Mouse (Mus musculus) intestine, postnatal 0 days (tissue): ENCODE data around the gene Sqor. TPM values are rescaled to one million over a fixed set of nuclear protein-coding genes. Genes with fewer than 3 reads are reported as not detected.

Source experiments
- ATAC-seq: fragments of 200-750 bp; cut with Nextera tagmentation; 2 replicates; pipeline ENCODE4 v1.8.0; 2017; ENCODE audit warnings: mild to moderate bottlenecking, moderate TSS enrichment, moderate library complexity
- H3K27ac ChIP-seq: fragments of 300-500 bp; sonication (generic); 2 replicates; pipeline ENCODE4 v1.5.1; 2014; ENCODE audit warnings: mild to moderate bottlenecking, low read depth, low read length, moderate library complexity
- H3K27me3 ChIP-seq: fragments of 300-500 bp; sonication (generic); replicated peaks from 2 replicates; pipeline ENCODE4 v1.6.1; 2014; ENCODE audit warnings: low read length, mixed read lengths; ENCODE audit not compliant: control insufficient read depth, insufficient read depth
- H3K36me3 ChIP-seq: fragments of 300-500 bp; sonication (generic); 2 replicates; pipeline ENCODE4 v1.6.1; 2014; ENCODE audit warnings: mild to moderate bottlenecking, moderate library complexity; ENCODE audit not compliant: control insufficient read depth, insufficient read depth
- H3K4me1 ChIP-seq: fragments of 300-500 bp; sonication (generic); replicated peaks from 2 replicates; pipeline ENCODE4 v1.6.1; 2014; ENCODE audit warnings: antibody characterized with exemption, low read length, mixed read lengths; ENCODE audit not compliant: control insufficient read depth, insufficient read depth
- H3K4me2 ChIP-seq: fragments of 300-500 bp; sonication (generic); replicated peaks from 2 replicates; pipeline ENCODE4 v1.6.1; 2014; ENCODE audit warnings: low read depth, mild to moderate bottlenecking, moderate library complexity
- H3K4me3 ChIP-seq: fragments of 300-500 bp; sonication (generic); 2 replicates; pipeline ENCODE4 v1.5.1; 2014; ENCODE audit warnings: low read depth, low read length
- H3K9ac ChIP-seq: fragments of 300-500 bp; sonication (generic); 2 replicates; pipeline ENCODE4 v1.6.1; 2014; ENCODE audit warnings: mild to moderate bottlenecking, low read depth, low read length
- H3K9me3 ChIP-seq: fragments of 300-500 bp; sonication (generic); 2 replicates; pipeline ENCODE4 v1.6.1; 2016; ENCODE audit warnings: mixed run types; ENCODE audit not compliant: control insufficient read depth
- CTCF ChIP-seq: sonication (generic); IDR thresholded peaks from 2 replicates; pipeline ENCODE4 v1.5.1; 2016; ENCODE audit warnings: low read depth, mild to moderate bottlenecking, control low read depth, antibody characterized with exemption, moderate library complexity
- WGBS: fragments of 180-500 bp; shearing (Covaris S2); extraction: QIAGEN DNeasy Blood & Tissue Kit; methylation state at CpG from one replicate; pipeline ENCODE4 v1.1.7; 2014; 5-methylcytosine and 5-hydroxymethylcytosine counted together
- polyA plus RNA-seq: library from polyadenylated mRNA; unstranded; fragments of >200 nt; fragmentation: Nextera tagmentation; extraction: Ambion mirVana; gene quantifications from 2 replicates; pipeline ENCODE4 v1.2.1, GENCODE M21; 2015

Gene Sqor
- polyA plus RNA-seq, 1 experiment from 2014 or later, result 62.2 TPM

DNA sequence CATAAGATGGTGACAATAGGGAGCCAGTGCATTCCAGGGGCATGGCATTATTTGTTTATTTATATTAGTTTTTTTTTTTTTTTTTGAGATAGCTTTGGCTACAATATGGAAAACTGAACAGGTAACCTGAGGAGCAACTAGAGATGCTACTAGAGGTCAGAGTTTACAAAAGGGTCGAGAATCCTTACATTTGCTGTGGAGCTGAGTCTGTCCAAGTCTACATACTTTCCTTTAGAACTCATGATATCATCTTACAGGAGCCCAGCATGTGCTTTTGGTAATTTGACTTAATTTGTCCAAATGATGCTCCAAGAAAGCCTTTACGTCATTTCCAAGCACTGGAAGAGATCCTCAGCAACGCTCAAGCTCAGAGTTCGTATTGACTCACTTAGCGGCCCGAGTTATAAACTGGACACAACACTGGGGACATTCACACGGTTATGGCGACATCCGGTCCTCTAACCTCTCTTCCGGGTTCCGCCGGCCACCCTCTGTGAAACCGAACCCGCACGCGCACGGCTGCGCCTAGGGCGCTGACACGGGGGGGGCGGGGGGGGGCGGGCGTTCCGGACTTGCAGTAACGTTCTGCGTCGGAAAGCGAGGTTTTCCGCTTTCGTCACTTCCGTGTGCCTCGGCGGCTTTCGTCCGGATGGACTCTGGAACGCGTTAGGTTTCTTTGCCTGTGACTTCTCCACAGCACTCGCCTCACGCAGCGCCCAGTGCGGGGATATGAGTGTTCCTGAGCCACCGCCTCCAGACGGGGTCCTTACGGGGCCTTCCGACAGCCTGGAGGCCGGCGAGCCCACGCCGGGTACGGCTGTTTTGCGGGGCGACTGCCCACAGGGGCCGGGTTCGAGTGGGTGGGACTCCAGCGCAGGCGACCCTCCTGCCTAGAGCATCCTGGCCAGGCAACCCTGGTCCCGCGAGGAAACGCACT, 26.9 kb upstream of the Sqor start, which contains the start of gene Bloc1s6:
TSS of gene Bloc1s6 (plus strand) at position 610 of the 937 bp plus-strand sequence.
- Histone ChIP-seq H3K27me3 (no peaks in the 10 kb centered on the region), H3K4me3 (peak within 1 kb of the TSS; percentile 86), H3K4me2 (peak within 1 kb of the TSS; percentile 85), H3K9ac (peak within 1 kb of the TSS; percentile 88), H3K27ac (peak within 1 kb of the TSS; percentile 95), H3K4me1 (peaks cover 13% of the 10 kb centered on the region; the same call in 1 of the 2 replicates), H3K36me3 (peaks cover under 1% of the 10 kb centered on the region; the same call in 1 of the 2 replicates), H3K9me3 (no peaks in the 10 kb centered on the region)
- ATAC-seq, result peak; percentile 92
- under 1% methylated on average over 53 of the region's 59 CpGs for WGBS
- no peak for TF ChIP-seq CTCF

DNA sequence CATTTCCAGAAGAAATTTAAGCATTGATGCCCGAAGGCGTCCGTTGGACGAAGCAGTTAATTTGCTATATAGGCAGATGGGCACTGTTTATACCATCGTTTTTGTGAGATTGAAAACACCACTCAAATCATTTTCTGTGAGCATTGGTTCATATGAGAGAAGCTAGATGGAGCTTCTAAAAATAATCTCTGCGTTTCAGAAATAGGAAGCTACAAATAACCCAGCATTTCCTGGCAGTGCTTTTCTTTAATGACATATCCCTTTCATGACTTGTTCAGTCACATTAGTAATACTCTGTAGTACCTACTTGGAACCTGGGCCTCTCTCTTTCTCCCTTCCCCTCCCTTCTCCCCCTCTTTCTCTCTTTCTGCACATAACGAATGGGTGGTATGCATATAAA, 26.0 kb upstream of the Sqor start:
- Histone ChIP-seq H3K4me2 (peak overlapping the region; percentile 85), H3K4me1 (peaks cover 13% of the 10 kb centered on the region; the same call in 1 of the 2 replicates), H3K27ac (peak overlapping the region; percentile 95; the same call in 1 of the 2 replicates), H3K27me3 (no peaks in the 10 kb centered on the region), H3K9ac (peak overlapping the region; percentile 88), H3K4me3 (peak overlapping the region; percentile 86), H3K36me3 (peaks cover 5% of the 10 kb centered on the region; the same call in 1 of the 2 replicates), H3K9me3 (no peaks in the 10 kb centered on the region)
- 19% methylated on average over 7 of the region's 7 CpGs for WGBS
- no peak for ATAC-seq
- TF ChIP-seq CTCF, result no peak

- H3K4me3 ChIP-seq, result no peak overlapping the region
- H3K4me2 ChIP-seq, result no peak overlapping the region
These were observed 18.6 kb upstream of the Sqor start for GRCm38 (mm10) chr2:122746461-122746860.

DNA sequence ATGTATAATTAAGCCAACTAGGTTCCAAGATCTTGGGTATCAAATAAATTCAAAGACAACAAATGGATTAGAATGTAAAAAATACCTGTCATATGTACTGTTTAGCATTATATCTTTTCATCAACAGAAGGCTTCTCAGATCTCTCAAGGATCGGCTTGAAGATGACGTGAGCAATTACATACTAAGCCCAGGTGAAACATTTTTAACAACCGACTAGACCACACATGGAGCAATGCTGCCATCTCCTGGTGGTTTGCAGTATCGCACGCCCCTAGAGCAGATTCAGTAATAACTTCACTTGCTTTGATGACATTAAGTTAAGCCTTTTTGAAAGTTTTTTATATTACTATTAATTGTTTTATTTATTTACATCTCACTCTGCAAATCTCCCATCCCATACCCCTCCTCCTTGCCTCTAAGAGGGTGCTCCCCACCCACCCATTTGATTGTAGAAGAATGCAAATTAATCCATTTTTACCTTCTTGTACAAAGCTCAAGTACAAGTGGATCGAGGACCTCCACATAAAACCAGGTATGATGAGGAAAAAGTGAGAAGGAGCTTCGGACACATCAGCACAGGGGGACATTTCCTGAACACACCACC, 11.2 kb upstream of the Sqor start:
- ATAC-seq, result no peak
- WGBS, result 16% methylated on average over 7 of the region's 7 CpGs
- TF ChIP-seq CTCF, result peak; percentile 97

More at GRCm38 (mm10) chr2:122746461-122746860, 18.6 kb upstream of the Sqor start:
- no peaks in the 10 kb centered on the region for H3K27me3 ChIP-seq
- ATAC-seq, result no peak
- TF ChIP-seq CTCF, result no peak
- H3K4me1 ChIP-seq, result no peaks in the 10 kb centered on the region
- no peaks in the 10 kb centered on the region for H3K9me3 ChIP-seq
- 78% methylated on average over 9 of the region's 9 CpGs for WGBS
- H3K36me3 ChIP-seq, result peaks cover 42% of the 10 kb centered on the region
- H3K9ac ChIP-seq, result no peak overlapping the region
- no peak overlapping the region for H3K27ac ChIP-seq

DNA sequence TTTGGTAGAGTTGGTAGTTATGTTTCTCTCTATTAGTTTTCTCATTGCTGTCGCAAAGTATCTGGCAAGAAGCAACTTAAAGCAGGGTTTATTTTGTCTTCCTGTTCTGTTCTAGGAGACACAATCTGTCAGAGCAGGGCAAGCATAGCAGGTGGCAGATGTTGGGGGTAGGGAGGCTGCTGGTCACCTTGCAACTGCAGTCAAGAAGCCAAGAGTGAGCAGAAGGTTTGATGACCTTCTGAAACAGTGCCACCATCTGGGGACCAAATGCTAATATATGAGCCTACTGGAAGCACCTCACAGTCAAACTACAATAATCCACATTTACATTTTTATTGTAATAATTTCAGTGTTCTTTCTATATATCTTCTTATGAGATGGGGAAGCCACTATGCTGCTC, 5.2 kb upstream of the Sqor start:
- TF ChIP-seq CTCF, result peak; percentile 12; the same call in 1 of the 2 replicates
- ATAC-seq, result no peak
- Histone ChIP-seq H3K27me3 (no peaks in the 10 kb centered on the region), H3K27ac (no peak overlapping the region), H3K9ac (no peak overlapping the region), H3K4me3 (no peak overlapping the region), H3K4me2 (no peak overlapping the region), H3K4me1 (no peaks in the 10 kb centered on the region; the same call in 1 of the 2 replicates), H3K36me3 (no peaks in the 10 kb centered on the region), H3K9me3 (no peaks in the 10 kb centered on the region)
- WGBS, result 90% methylated on average over 1 of the region's 1 CpGs

More for the DNA sequence above, 11.2 kb upstream of the Sqor start:
- no peaks in the 10 kb centered on the region for H3K4me1 ChIP-seq
- no peak overlapping the region for H3K4me2 ChIP-seq
- no peak overlapping the region for H3K27ac ChIP-seq
- 0 out of 2 replicates have a peak, but pooled peaks cover under 1% of the 10 kb centered on the region for H3K36me3 ChIP-seq
- no peak overlapping the region for H3K9ac ChIP-seq
- H3K9me3 ChIP-seq, result no peaks in the 10 kb centered on the region
- H3K4me3 ChIP-seq, result no peak overlapping the region
- H3K27me3 ChIP-seq, result no peaks in the 10 kb centered on the region

DNA sequence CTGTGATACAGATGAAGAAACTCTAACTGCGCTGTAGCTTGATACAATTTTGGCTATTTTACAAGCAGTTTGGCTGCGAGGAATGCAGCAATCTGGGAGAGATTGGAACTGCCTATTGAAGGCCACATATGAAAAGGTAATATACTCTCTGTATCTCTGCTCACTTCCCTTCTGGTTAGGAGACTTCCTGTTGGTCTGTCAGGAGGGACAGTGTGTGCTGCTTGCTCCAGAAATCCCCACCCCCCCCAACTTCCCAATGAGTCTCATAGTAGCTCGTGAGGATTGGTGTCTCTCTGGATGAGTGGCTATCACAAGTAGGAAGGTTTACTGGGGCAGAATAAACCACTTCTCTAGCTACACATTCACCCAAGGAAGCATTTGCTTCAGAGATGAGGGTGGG, 2.0 kb upstream of the Sqor start:
- Histone ChIP-seq H3K27ac (no peak overlapping the region), H3K27me3 (no peaks in the 10 kb centered on the region), H3K36me3 (no peaks in the 10 kb centered on the region), H3K4me3 (no peak overlapping the region), H3K4me1 (peaks cover 2% of the 10 kb centered on the region; the same call in 1 of the 2 replicates), H3K9me3 (no peaks in the 10 kb centered on the region), H3K4me2 (no peak overlapping the region), H3K9ac (no peak overlapping the region)
- TF ChIP-seq CTCF, result no peak
- no peak for ATAC-seq
- 57% methylated on average over 3 of the region's 3 CpGs for WGBS
